Mouse (Mus musculus): ENCODE results near the gene Mill1. TPM values are rescaled to one million over a fixed set of nuclear protein-coding genes. Genes with fewer than 3 reads are reported as not detected.

Gene Mill1
- polyA plus RNA-seq, 1 experiment from 2014 or later: not detected

Other genes starting within 250 kb of the Mill1 start
- not detected in 2 replicates for gene Ceacam13, start 235.5 kb upstream of the Mill1 start, polyA plus RNA-seq (2014; fragmentation: Nextera tagmentation; extraction: Ambion mirVana)
- gene Ceacam12, start 179.4 kb upstream of the Mill1 start, polyA plus RNA-seq (2014; fragmentation: Nextera tagmentation; extraction: Ambion mirVana): not detected in 2 replicates
- not detected in 2 replicates for gene Igfl3, start 68.9 kb upstream of the Mill1 start, polyA plus RNA-seq (2014; fragmentation: Nextera tagmentation; extraction: Ambion mirVana)
- not detected in 2 replicates for gene Psg18, start 109.7 kb downstream of the Mill1 start, polyA plus RNA-seq (2014; fragmentation: Nextera tagmentation; extraction: Ambion mirVana)
- not detected in 2 replicates for gene Psg28, start 186.7 kb downstream of the Mill1 start, polyA plus RNA-seq (2014; fragmentation: Nextera tagmentation; extraction: Ambion mirVana)
- gene Psg26, start 238.8 kb downstream of the Mill1 start, polyA plus RNA-seq (2014; fragmentation: Nextera tagmentation; extraction: Ambion mirVana): not detected in 2 replicates

All from intestine, embryonic 14.5 days (tissue).